Comparison of ENCODE assay signal across 10 mouse cellular contexts in the genomic region with DNA sequence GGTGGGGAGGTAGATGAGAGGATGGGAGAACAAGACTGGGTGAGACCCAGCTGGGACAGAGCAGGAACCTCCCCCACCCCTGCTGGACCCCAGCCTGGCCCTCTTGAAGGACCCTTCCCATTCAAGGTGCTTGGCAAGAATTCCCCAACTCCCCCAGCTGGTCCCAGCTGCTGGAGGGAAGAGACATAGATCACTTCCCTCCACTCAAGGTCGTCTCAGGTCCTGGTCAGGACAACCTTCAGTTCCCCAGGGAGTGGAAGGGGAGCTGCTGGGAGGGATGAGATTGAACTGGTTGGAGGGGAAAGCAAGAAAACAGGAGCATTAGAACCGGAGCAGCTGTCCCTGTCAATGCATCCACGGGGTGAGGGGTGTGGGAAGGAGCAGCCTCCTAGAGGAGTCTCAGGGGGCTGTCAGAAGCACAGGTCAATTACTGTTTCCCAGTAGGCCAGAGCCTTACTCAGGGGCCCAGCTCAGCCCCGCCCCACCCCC. TPM values are rescaled to one million over a fixed set of nuclear protein-coding genes. Genes with fewer than 3 reads are reported as not detected.
DNase-seq lines count a peak whose midpoint lies in the region; ATAC-seq and TF ChIP-seq lines count a peak whose summit lies in the region.
"Had no signal": no experiment of that assay in that cellular context is flagged by ENCODE, and none has a peak within 500 bp of the region (broad histone marks: within the 10 kb centered on the region; RNA-seq: fewer than 3 reads in every experiment).

No protein-coding gene starts in this region.

- WGBS in kidney, embryonic 15.5 days = 19% methylated on average over 4 of the region's 4 CpGs
- WGBS in midbrain, postnatal 0 days = 26% methylated on average over 4 of the region's 4 CpGs

- no peak overlapping the region for H3K4me3 ChIP-seq in kidney, embryonic 15.5 days (replicated peaks)
- peak overlapping the region; percentile 8; the same call in 1 of the 2 replicates for H3K4me3 ChIP-seq in midbrain, postnatal 0 days (ENCODE audit: low read depth, low read length)

- peaks cover 20% of the 10 kb centered on the region for H3K4me1 ChIP-seq in kidney, embryonic 15.5 days
- H3K4me1 ChIP-seq in midbrain, postnatal 0 days (ENCODE audit: insufficient read depth, low read length) = peaks cover 3% of the 10 kb centered on the region; the same call in 1 of the 2 replicates

- intact Hi-C loops in heart, postnatal 10 days (cut with DNase I) = no loop called here
- intact Hi-C loops in left cerebral cortex, postnatal 14 days (cut with DNase I) = no loop called here
- intact Hi-C loops in left cerebral cortex, postnatal 10 days (cut with DNase I) = no loop called here

- 0 out of 2 replicates have a peak overlapping the region, but pooled peaks have one; percentile 16 for H3K27ac ChIP-seq in kidney, embryonic 15.5 days
- H3K27ac ChIP-seq in midbrain, postnatal 0 days (ENCODE audit: low read depth, low read length) = peak overlapping the region; percentile 6; the same call in 1 of the 2 replicates
- H3K27ac ChIP-seq: liver, embryonic 14.5 days had no signal

- no peaks in the 10 kb centered on the region for H3K9me3 ChIP-seq in kidney, embryonic 15.5 days (replicated peaks)
- H3K9me3 ChIP-seq in midbrain, postnatal 0 days (ENCODE audit: low read length) = no peaks in the 10 kb centered on the region

- peak; percentile 79 for ATAC-seq in kidney, embryonic 15.5 days (replicated peaks; ENCODE audit: low FRiP score)
- ATAC-seq in midbrain, postnatal 0 days (ENCODE audit: low FRiP score) = no peak
- ATAC-seq: Patski had no signal

- H3K36me3 ChIP-seq in kidney, embryonic 15.5 days = no peaks in the 10 kb centered on the region
- H3K36me3 ChIP-seq in midbrain, postnatal 0 days (ENCODE audit: insufficient read depth, low read length) = no peaks in the 10 kb centered on the region

- no peak for DNase-seq in kidney, adult 8-10 months
- DNase-seq in embryo, embryonic 11 days = peak; percentile 47
- peak; percentile 52 to 64 for DNase-seq in heart, postnatal 10 days
- peak; percentile 36 for DNase-seq in midbrain, postnatal 0 days (ENCODE audit: low spot score)
- DNase-seq in layer of hippocampus, adult 9-11 months = no peak
- no peak for DNase-seq in left cerebral cortex, postnatal 14 days (ENCODE audit: low spot score in 2 of 2)
- no peak for DNase-seq in left cerebral cortex, postnatal 10 days (ENCODE audit: extremely low spot score in 1 of 2, low spot score in 2 of 2)

- H3K4me2 ChIP-seq in kidney, embryonic 15.5 days = peak overlapping the region; percentile 31; the same call in 1 of the 2 replicates
- H3K4me2 ChIP-seq in midbrain, postnatal 0 days (ENCODE audit: low read depth, low read length, poor library complexity, severe bottlenecking) = peak overlapping the region; percentile 41

- no peak for TF ChIP-seq CTCF in midbrain, postnatal 0 days (IDR thresholded peaks at IDR 0.05)

- H3K9ac ChIP-seq in kidney, embryonic 15.5 days = no peak overlapping the region
- H3K9ac ChIP-seq in midbrain, postnatal 0 days (replicated peaks; ENCODE audit: low read length, poor library complexity, severe bottlenecking) = no peak overlapping the region
- H3K9ac ChIP-seq: liver, embryonic 14.5 days had no signal

- no peaks in the 10 kb centered on the region for H3K27me3 ChIP-seq in kidney, embryonic 15.5 days
- H3K27me3 ChIP-seq in midbrain, postnatal 0 days (ENCODE audit: insufficient read depth, low read length) = no peaks in the 10 kb centered on the region
- H3K27me3 ChIP-seq: Patski had no signal

RNA-seq across cellular contexts. Expression of gene Qk, which starts 10.5 kb away (rescaled TPM):
- polyA plus RNA-seq in kidney, embryonic 15.5 days (2015; fragmentation: Nextera tagmentation; extraction: Ambion mirVana) = 23.2 and 25.6 TPM in 2 replicates
- total RNA-seq in heart, postnatal 10 days (2021) = 100 to 1,000 TPM; 548 to 551 TPM
- total RNA-seq in midbrain, postnatal 0 days (2014; rRNA removed) = 293 and 297 TPM in 2 replicates
- polyA plus RNA-seq in midbrain, postnatal 0 days (2015; fragmentation: Nextera tagmentation; extraction: Ambion mirVana) = 43.3 and 47.4 TPM in 2 replicates
- total RNA-seq in left cerebral cortex, postnatal 14 days (2021) = 100 to 1,000 TPM; 339 to 352 TPM
- 100 to 1,000 TPM; 295 to 297 TPM for total RNA-seq in left cerebral cortex, postnatal 10 days (2021)

Comparison
In these comparisons a context has a peak if more than half of its experiments do, and no peak if none do; other contexts are left out.
1. DNase-seq: peak in embryo, embryonic 11 days (single experiment), heart, postnatal 10 days (2 of 2) and midbrain, postnatal 0 days (single experiment); none in kidney, adult 8-10 months (0 of 2), layer of hippocampus, adult 9-11 months (single experiment), left cerebral cortex, postnatal 14 days (0 of 2) and left cerebral cortex, postnatal 10 days (0 of 2).